Mouse (Mus musculus): ENCODE measurements around the gene Fasl. TPM values are rescaled to one million over a fixed set of nuclear protein-coding genes. Genes with fewer than 3 reads are reported as not detected.

Gene Fasl
- polyA plus RNA-seq, 1 experiment from 2014 or later: 0.30 TPM

GRCm38 (mm10) chr1:161751311-161751710 is 37.0 kb downstream of the Fasl start:
- Histone ChIP-seq H3K27me3 (no peaks in the 10 kb centered on the region), H3K4me2 (no peak overlapping the region), H3K27ac (replicated peaks) (no peak overlapping the region), H3K9me3 (no peaks in the 10 kb centered on the region), H3K36me3 (no peaks in the 10 kb centered on the region), H3K9ac (no peak overlapping the region), H3K4me1 (replicated peaks) (no peaks in the 10 kb centered on the region), H3K4me3 (no peak overlapping the region)
- no peak for ATAC-seq (ENCODE audit: low FRiP score, low read depth)
- WGBS: 60% methylated on average over 8 of the region's 8 CpGs

- H3K4me3 ChIP-seq: no peak overlapping the region
- H3K9me3 ChIP-seq: no peaks in the 10 kb centered on the region
- H3K27me3 ChIP-seq: no peaks in the 10 kb centered on the region
- H3K36me3 ChIP-seq: no peaks in the 10 kb centered on the region
- no peak for ATAC-seq (ENCODE audit: low FRiP score, low read depth)
- H3K9ac ChIP-seq: no peak overlapping the region
- 73% methylated on average over 8 of the region's 8 CpGs for WGBS
- no peaks in the 10 kb centered on the region for H3K4me1 ChIP-seq (replicated peaks)
- no peak overlapping the region for H3K4me2 ChIP-seq
- H3K27ac ChIP-seq (replicated peaks): no peak overlapping the region
Observed at GRCm38 (mm10) chr1:161750471-161751041, 37.7 kb downstream of the Fasl start.

GRCm38 (mm10) chr1:161748685-161749084 is 39.6 kb downstream of the Fasl start:
- no peaks in the 10 kb centered on the region for H3K9me3 ChIP-seq
- no peak overlapping the region for H3K4me2 ChIP-seq
- H3K9ac ChIP-seq: no peak overlapping the region
- ATAC-seq (ENCODE audit: low FRiP score, low read depth): no peak
- no peak overlapping the region for H3K4me3 ChIP-seq
- H3K4me1 ChIP-seq (replicated peaks): no peaks in the 10 kb centered on the region
- H3K27ac ChIP-seq (replicated peaks): no peak overlapping the region
- no peaks in the 10 kb centered on the region for H3K36me3 ChIP-seq
- H3K27me3 ChIP-seq: no peaks in the 10 kb centered on the region
- WGBS: 91% methylated on average over 6 of the region's 6 CpGs

- Histone ChIP-seq H3K4me1 (replicated peaks) (no peaks in the 10 kb centered on the region), H3K9ac (no peak overlapping the region), H3K27me3 (no peaks in the 10 kb centered on the region), H3K27ac (replicated peaks) (no peak overlapping the region), H3K4me2 (no peak overlapping the region), H3K36me3 (no peaks in the 10 kb centered on the region), H3K9me3 (no peaks in the 10 kb centered on the region), H3K4me3 (no peak overlapping the region)
- ATAC-seq (ENCODE audit: low FRiP score, low read depth): no peak
- WGBS: 50% methylated on average over 8 of the region's 8 CpGs
Observed at GRCm38 (mm10) chr1:161748138-161748537, 40.2 kb downstream of the Fasl start.

GRCm38 (mm10) chr1:161746542-161747302 is 41.6 kb downstream of the Fasl start:
- no peak overlapping the region for H3K27ac ChIP-seq (replicated peaks)
- no peak overlapping the region for H3K9ac ChIP-seq
- no peak for ATAC-seq (ENCODE audit: low FRiP score, low read depth)
- H3K36me3 ChIP-seq: no peaks in the 10 kb centered on the region
- H3K27me3 ChIP-seq: no peaks in the 10 kb centered on the region
- no peaks in the 10 kb centered on the region for H3K9me3 ChIP-seq
- no peaks in the 10 kb centered on the region for H3K4me1 ChIP-seq (replicated peaks)
- 84% methylated on average over 25 of the region's 25 CpGs for WGBS
- no peak overlapping the region for H3K4me2 ChIP-seq
- no peak overlapping the region for H3K4me3 ChIP-seq

- no peak overlapping the region for H3K4me3 ChIP-seq
- H3K4me2 ChIP-seq: no peak overlapping the region
- H3K36me3 ChIP-seq: no peaks in the 10 kb centered on the region
- ATAC-seq (ENCODE audit: low FRiP score, low read depth): no peak
- no peaks in the 10 kb centered on the region for H3K4me1 ChIP-seq (replicated peaks)
- 92% methylated on average over 4 of the region's 4 CpGs for WGBS
- H3K9me3 ChIP-seq: no peaks in the 10 kb centered on the region
- no peak overlapping the region for H3K9ac ChIP-seq
- no peak overlapping the region for H3K27ac ChIP-seq (replicated peaks)
- H3K27me3 ChIP-seq: no peaks in the 10 kb centered on the region
Observed at GRCm38 (mm10) chr1:161744855-161745254, 43.4 kb downstream of the Fasl start.

GRCm38 (mm10) chr1:161744209-161744608 is 44.1 kb downstream of the Fasl start:
- WGBS: 94% methylated on average over 4 of the region's 4 CpGs
- Histone ChIP-seq H3K36me3 (no peaks in the 10 kb centered on the region), H3K9me3 (no peaks in the 10 kb centered on the region), H3K27ac (replicated peaks) (no peak overlapping the region), H3K4me3 (no peak overlapping the region), H3K4me2 (no peak overlapping the region), H3K27me3 (no peaks in the 10 kb centered on the region), H3K4me1 (replicated peaks) (no peaks in the 10 kb centered on the region), H3K9ac (no peak overlapping the region)
- no peak for ATAC-seq (ENCODE audit: low FRiP score, low read depth)

- ATAC-seq (ENCODE audit: low FRiP score, low read depth): no peak
- 91% methylated on average over 16 of the region's 16 CpGs for WGBS
Observed at GRCm38 (mm10) chr1:161742481-161743267, 45.6 kb downstream of the Fasl start.

GRCm38 (mm10) chr1:161736848-161737247 is 51.4 kb downstream of the Fasl start:
- H3K4me2 ChIP-seq: no peak overlapping the region
- no peaks in the 10 kb centered on the region for H3K27me3 ChIP-seq
- no peak overlapping the region for H3K4me3 ChIP-seq
- no peaks in the 10 kb centered on the region for H3K9me3 ChIP-seq
- H3K4me1 ChIP-seq (replicated peaks): no peaks in the 10 kb centered on the region
- no peaks in the 10 kb centered on the region for H3K36me3 ChIP-seq
- no peak for ATAC-seq (ENCODE audit: low FRiP score, low read depth)
- H3K9ac ChIP-seq: no peak overlapping the region
- no peak overlapping the region for H3K27ac ChIP-seq (replicated peaks)
- 7% methylated on average over 3 of the region's 3 CpGs for WGBS

More at GRCm38 (mm10) chr1:161742481-161743267, 45.6 kb downstream of the Fasl start:
- H3K4me3 ChIP-seq: no peak overlapping the region
- no peak overlapping the region for H3K9ac ChIP-seq
- no peak overlapping the region for H3K4me2 ChIP-seq
- H3K9me3 ChIP-seq: no peaks in the 10 kb centered on the region
- no peaks in the 10 kb centered on the region for H3K4me1 ChIP-seq (replicated peaks)
- no peak overlapping the region for H3K27ac ChIP-seq (replicated peaks)
- no peaks in the 10 kb centered on the region for H3K36me3 ChIP-seq
- H3K27me3 ChIP-seq: no peaks in the 10 kb centered on the region

- Histone ChIP-seq H3K27ac (replicated peaks) (no peak overlapping the region), H3K9me3 (no peaks in the 10 kb centered on the region), H3K4me2 (no peak overlapping the region), H3K9ac (no peak overlapping the region), H3K36me3 (no peaks in the 10 kb centered on the region), H3K27me3 (no peaks in the 10 kb centered on the region), H3K4me1 (replicated peaks) (no peaks in the 10 kb centered on the region), H3K4me3 (no peak overlapping the region)
- 91% methylated on average over 3 of the region's 3 CpGs for WGBS
- ATAC-seq (ENCODE audit: low FRiP score, low read depth): no peak
Observed at GRCm38 (mm10) chr1:161736255-161736654, 52.0 kb downstream of the Fasl start.

GRCm38 (mm10) chr1:161735465-161736046 is 52.7 kb downstream of the Fasl start:
- H3K4me3 ChIP-seq: no peak overlapping the region
- 64% methylated on average over 11 of the region's 11 CpGs for WGBS
- no peak overlapping the region for H3K9ac ChIP-seq
- no peaks in the 10 kb centered on the region for H3K4me1 ChIP-seq (replicated peaks)
- no peak overlapping the region for H3K4me2 ChIP-seq
- H3K27me3 ChIP-seq: no peaks in the 10 kb centered on the region
- ATAC-seq (ENCODE audit: low FRiP score, low read depth): no peak; the same call in 1 of the 2 replicates
- no peaks in the 10 kb centered on the region for H3K9me3 ChIP-seq
- no peak overlapping the region for H3K27ac ChIP-seq (replicated peaks)
- H3K36me3 ChIP-seq: no peaks in the 10 kb centered on the region

- WGBS: 91% methylated on average over 14 of the region's 14 CpGs
- Histone ChIP-seq H3K27ac (replicated peaks) (no peak overlapping the region), H3K9ac (no peak overlapping the region), H3K36me3 (no peaks in the 10 kb centered on the region), H3K4me2 (no peak overlapping the region), H3K4me1 (replicated peaks) (no peaks in the 10 kb centered on the region), H3K4me3 (no peak overlapping the region), H3K27me3 (no peaks in the 10 kb centered on the region), H3K9me3 (no peaks in the 10 kb centered on the region)
- no peak for ATAC-seq (ENCODE audit: low FRiP score, low read depth)
Observed at GRCm38 (mm10) chr1:161734741-161735211, 53.5 kb downstream of the Fasl start.
